Mouse (Mus musculus) CH12.LX (cell line): ENCODE measurements around the gene Bmp10.

Experiments
- CHD1 ChIP-seq: IDR thresholded peaks from 2 replicates; pipeline ENCODE4 v1.6.1; 2012; ENCODE audit warnings: low read depth, low read length, improper control_type of control experiment, inconsistent platforms
- ETS1 ChIP-seq: conservative IDR thresholded peaks from 2 replicates; pipeline ENCODE4 v1.6.1; 2012; ENCODE audit warnings: low read depth, mild to moderate bottlenecking, inconsistent platforms, low read length, improper control_type of control experiment, moderate library complexity
- MEF2A ChIP-seq: IDR thresholded peaks from 2 replicates; pipeline ENCODE4 v1.6.1; 2014; ENCODE audit warnings: low read depth, mild to moderate bottlenecking, inconsistent platforms, low read length, improper control_type of control experiment, borderline replicate concordance

DNA sequence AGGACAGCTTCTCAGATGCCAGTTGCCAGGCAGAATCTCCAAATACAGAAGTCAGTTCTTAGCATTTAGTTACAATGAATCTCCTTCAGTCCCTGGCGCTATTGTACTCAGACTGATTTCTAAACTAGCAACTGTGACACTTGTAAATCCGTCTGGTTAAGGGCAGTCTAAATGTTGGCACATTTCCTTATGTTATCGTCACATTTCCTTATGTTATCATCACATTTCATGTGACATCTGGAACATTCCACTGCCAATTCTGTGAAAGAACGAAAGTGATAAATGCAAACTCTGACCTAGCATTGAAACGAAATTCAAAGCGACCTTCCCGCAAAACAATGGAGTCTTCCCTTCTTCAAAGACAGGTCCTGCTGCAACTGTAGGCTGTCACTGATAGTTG lies 16.4 kb downstream of the Bmp10 start:
- TF ChIP-seq ETS1 (peak; percentile 40; the same call in 1 of the 2 replicates), CHD1 (no peak), MEF2A (no peak)
